Mouse (Mus musculus): ENCODE data around the gene Trim7. TPM values are rescaled to one million over a fixed set of nuclear protein-coding genes. Genes with fewer than 3 reads are reported as not detected.
A peak's percentile ranks its signal among the peaks of the same experiment; 100 is the strongest.

The Trim7 gene
- total and polyA plus RNA-seq, 3 experiments, result 18.2 to 27.9 (median 18.4) TPM

DNA sequence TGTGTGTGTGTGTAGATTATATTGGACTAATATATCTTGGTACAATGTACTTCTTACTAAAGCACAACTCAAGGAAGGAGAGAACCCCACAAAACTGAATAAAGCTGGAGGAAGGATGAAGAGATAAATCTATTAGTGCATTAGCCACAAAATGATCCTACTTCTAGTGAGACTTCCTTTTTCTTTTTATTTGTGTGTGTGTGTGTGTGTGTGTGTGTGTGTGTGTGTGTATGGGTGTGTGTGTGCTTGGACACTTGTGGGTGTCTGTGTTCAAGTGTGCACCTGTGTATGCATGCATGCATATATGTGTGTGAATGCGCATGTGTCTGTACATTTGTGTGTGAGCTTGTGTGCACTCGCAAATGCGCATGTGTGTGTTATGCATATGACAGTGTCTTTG, 32.8 kb upstream of the Trim7 start:
- intact Hi-C loops (cut with DNase I), result no loop called here

GRCm38 (mm10) chr11:48795221-48795620, 30.7 kb upstream of the Trim7 start:
- TF ChIP-seq POLR2A (IDR thresholded peaks at IDR 0.05; ENCODE audit: insufficient read depth, low read depth, low read length) (no peak), CTCF (IDR thresholded peaks at IDR 0.05) (peak; percentile 61), EP300 (IDR thresholded peaks at IDR 0.05; ENCODE audit: insufficient read depth, low read depth, low read length) (no peak)
- H3K79me2 ChIP-seq (replicated peaks; ENCODE audit: control insufficient read depth, insufficient read depth, low read length), result no peaks in the 10 kb centered on the region
- H3K4me1 ChIP-seq (ENCODE audit: control insufficient read depth, insufficient read depth, low read length), result peaks cover 2% of the 10 kb centered on the region
- intact Hi-C loops (cut with DNase I), result loop anchor here (5.0 kb wide), 1 partner anchor 407 kb away; the partner anchor contains the start of gene Zfp62
- no peak overlapping the region for H3K4me3 ChIP-seq
- H3K27me3 ChIP-seq (ENCODE audit: control insufficient read depth, insufficient read depth, low read length), result no peaks in the 10 kb centered on the region
- no peaks in the 10 kb centered on the region for H3K36me3 ChIP-seq (ENCODE audit: control insufficient read depth, insufficient read depth, low read length)
- WGBS, result 94% methylated on average over 7 of the region's 7 CpGs
- H3K27ac ChIP-seq, result no peak overlapping the region
- no peak for DNase-seq
- H3K9ac ChIP-seq (ENCODE audit: low read depth, low read length), result no peak overlapping the region

More for the DNA sequence above, 32.8 kb upstream of the Trim7 start:
- Histone ChIP-seq H3K9ac (ENCODE audit: low read depth, low read length) (no peak overlapping the region), H3K36me3 (ENCODE audit: control insufficient read depth, insufficient read depth, low read length) (no peaks in the 10 kb centered on the region), H3K4me1 (ENCODE audit: control insufficient read depth, insufficient read depth, low read length) (no peaks in the 10 kb centered on the region; the same call in 1 of the 2 replicates), H3K4me3 (no peak overlapping the region), H3K79me2 (replicated peaks; ENCODE audit: control insufficient read depth, insufficient read depth, low read length) (no peaks in the 10 kb centered on the region), H3K27me3 (ENCODE audit: control insufficient read depth, insufficient read depth, low read length) (no peaks in the 10 kb centered on the region), H3K27ac (no peak overlapping the region)
- no peak for TF ChIP-seq CTCF (IDR thresholded peaks at IDR 0.05)
- no peak for TF ChIP-seq EP300 (IDR thresholded peaks at IDR 0.05; ENCODE audit: insufficient read depth, low read depth, low read length)
- no peak for TF ChIP-seq POLR2A (IDR thresholded peaks at IDR 0.05; ENCODE audit: insufficient read depth, low read depth, low read length)
- 97% methylated on average over 3 of the region's 3 CpGs for WGBS
- no peak for DNase-seq

- no peaks in the 10 kb centered on the region; the same call in 1 of the 2 replicates for H3K79me2 ChIP-seq (replicated peaks; ENCODE audit: control insufficient read depth, insufficient read depth, low read length)
- intact Hi-C loops (cut with DNase I), result loop anchor here (5.0 kb wide), 1 partner anchor 406 kb away; the partner anchor contains the start of gene Zfp62
- peaks cover 3% of the 10 kb centered on the region; the same call in 1 of the 2 replicates for H3K36me3 ChIP-seq (ENCODE audit: control insufficient read depth, insufficient read depth, low read length)
- no peak for DNase-seq
- no peak overlapping the region for H3K4me3 ChIP-seq
- peaks cover 4% of the 10 kb centered on the region for H3K4me1 ChIP-seq (ENCODE audit: control insufficient read depth, insufficient read depth, low read length)
- H3K27me3 ChIP-seq (ENCODE audit: control insufficient read depth, insufficient read depth, low read length), result no peaks in the 10 kb centered on the region
- no peak overlapping the region for H3K27ac ChIP-seq
- 79% methylated on average over 4 of the region's 4 CpGs for WGBS
- no peak for TF ChIP-seq EP300 (IDR thresholded peaks at IDR 0.05; ENCODE audit: insufficient read depth, low read depth, low read length)
- no peak for TF ChIP-seq POLR2A (IDR thresholded peaks at IDR 0.05; ENCODE audit: insufficient read depth, low read depth, low read length)
- TF ChIP-seq CTCF (IDR thresholded peaks at IDR 0.05), result peak; percentile 20
- H3K9ac ChIP-seq (ENCODE audit: low read depth, low read length), result no peak overlapping the region
Observed at GRCm38 (mm10) chr11:48796290-48796689, 29.6 kb upstream of the Trim7 start.

DNA sequence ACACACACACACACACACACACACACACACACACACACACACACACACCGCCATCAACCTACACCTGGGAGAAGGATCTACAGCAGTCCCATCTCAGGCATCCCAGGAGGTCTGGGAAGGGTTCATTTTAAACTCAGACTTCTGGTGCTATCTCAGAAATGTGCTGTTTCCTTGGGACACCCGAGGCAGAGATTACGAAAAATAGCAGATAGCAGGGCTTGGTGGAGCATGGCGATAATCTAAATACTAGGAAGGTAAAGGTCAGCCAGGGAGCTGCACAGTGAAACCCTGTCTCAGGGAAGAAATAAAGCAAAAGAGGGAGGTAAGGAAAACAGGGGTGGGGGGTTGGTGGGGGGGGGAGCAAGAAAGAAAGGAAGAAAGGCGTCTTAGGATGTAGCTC, 28.7 kb upstream of the Trim7 start:
- Histone ChIP-seq H3K4me1 (ENCODE audit: control insufficient read depth, insufficient read depth, low read length) (peaks cover 8% of the 10 kb centered on the region), H3K27me3 (ENCODE audit: control insufficient read depth, insufficient read depth, low read length) (no peaks in the 10 kb centered on the region), H3K79me2 (replicated peaks; ENCODE audit: control insufficient read depth, insufficient read depth, low read length) (no peaks in the 10 kb centered on the region; the same call in 1 of the 2 replicates), H3K27ac (no peak overlapping the region), H3K36me3 (ENCODE audit: control insufficient read depth, insufficient read depth, low read length) (peaks cover 6% of the 10 kb centered on the region; the same call in 1 of the 2 replicates), H3K4me3 (no peak overlapping the region), H3K9ac (ENCODE audit: low read depth, low read length) (no peak overlapping the region)
- no peak for DNase-seq
- TF ChIP-seq CTCF (IDR thresholded peaks at IDR 0.05) (no peak), POLR2A (IDR thresholded peaks at IDR 0.05; ENCODE audit: insufficient read depth, low read depth, low read length) (no peak), EP300 (IDR thresholded peaks at IDR 0.05; ENCODE audit: insufficient read depth, low read depth, low read length) (no peak)
- WGBS, result 56% methylated on average over 5 of the region's 5 CpGs
- intact Hi-C loops (cut with DNase I), result loop anchor here (5.0 kb wide), 1 partner anchor 405 kb away; the partner anchor contains the start of gene Zfp62

DNA sequence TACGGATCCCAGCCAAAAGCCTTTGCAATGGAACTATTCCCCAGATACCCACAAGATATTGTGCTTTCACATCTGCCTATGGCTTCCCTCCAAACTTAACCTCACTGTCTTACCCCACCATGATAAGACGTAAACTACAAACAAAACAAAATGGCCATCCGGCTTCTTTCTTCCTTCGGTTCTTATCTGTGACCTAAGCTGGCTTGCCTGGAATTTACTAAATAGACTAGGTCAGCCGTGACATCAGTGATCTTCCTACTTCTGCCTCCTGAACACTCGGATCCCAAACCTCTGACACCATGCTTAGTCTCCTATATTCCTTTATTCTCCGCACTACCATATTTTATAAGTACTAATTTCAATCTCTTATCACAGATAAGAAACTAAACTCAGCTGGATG, 27.6 kb upstream of the Trim7 start:
- 52% methylated on average over 7 of the region's 7 CpGs for WGBS
- intact Hi-C loops (cut with DNase I), result loop anchor here (5.0 kb wide), 1 partner anchor 404 kb away; the partner anchor contains the start of gene Zfp62
- no peak overlapping the region for H3K4me3 ChIP-seq
- peaks cover 9% of the 10 kb centered on the region for H3K4me1 ChIP-seq (ENCODE audit: control insufficient read depth, insufficient read depth, low read length)
- H3K27me3 ChIP-seq (ENCODE audit: control insufficient read depth, insufficient read depth, low read length), result no peaks in the 10 kb centered on the region
- H3K9ac ChIP-seq (ENCODE audit: low read depth, low read length), result no peak overlapping the region
- no peak overlapping the region for H3K27ac ChIP-seq
- TF ChIP-seq EP300 (IDR thresholded peaks at IDR 0.05; ENCODE audit: insufficient read depth, low read depth, low read length), result no peak
- TF ChIP-seq POLR2A (IDR thresholded peaks at IDR 0.05; ENCODE audit: insufficient read depth, low read depth, low read length), result no peak
- TF ChIP-seq CTCF (IDR thresholded peaks at IDR 0.05), result no peak
- H3K79me2 ChIP-seq (replicated peaks; ENCODE audit: control insufficient read depth, insufficient read depth, low read length), result no peaks in the 10 kb centered on the region; the same call in 1 of the 2 replicates
- H3K36me3 ChIP-seq (ENCODE audit: control insufficient read depth, insufficient read depth, low read length), result peaks cover 9% of the 10 kb centered on the region
- DNase-seq, result no peak

Measured in heart, adult 2 months (tissue).